Mouse (Mus musculus) stomach, adult 2 months (tissue): ENCODE results near the gene Ctdnep1. TPM values are rescaled to one million over a fixed set of nuclear protein-coding genes. Genes with fewer than 3 reads are reported as not detected.

Experiments used
- polyA plus RNA-seq: library from polyadenylated mRNA; depleted of rRNA; stranded (reverse); fragments of >200 nt; gene quantifications from 2 replicates; pipeline ENCODE4 v1.2.3, GENCODE M21; 2012; rRNA removed

Ctdnep1 gene
- polyA plus RNA-seq, result 39.4 and 42.7 TPM in 2 replicates

DNA sequence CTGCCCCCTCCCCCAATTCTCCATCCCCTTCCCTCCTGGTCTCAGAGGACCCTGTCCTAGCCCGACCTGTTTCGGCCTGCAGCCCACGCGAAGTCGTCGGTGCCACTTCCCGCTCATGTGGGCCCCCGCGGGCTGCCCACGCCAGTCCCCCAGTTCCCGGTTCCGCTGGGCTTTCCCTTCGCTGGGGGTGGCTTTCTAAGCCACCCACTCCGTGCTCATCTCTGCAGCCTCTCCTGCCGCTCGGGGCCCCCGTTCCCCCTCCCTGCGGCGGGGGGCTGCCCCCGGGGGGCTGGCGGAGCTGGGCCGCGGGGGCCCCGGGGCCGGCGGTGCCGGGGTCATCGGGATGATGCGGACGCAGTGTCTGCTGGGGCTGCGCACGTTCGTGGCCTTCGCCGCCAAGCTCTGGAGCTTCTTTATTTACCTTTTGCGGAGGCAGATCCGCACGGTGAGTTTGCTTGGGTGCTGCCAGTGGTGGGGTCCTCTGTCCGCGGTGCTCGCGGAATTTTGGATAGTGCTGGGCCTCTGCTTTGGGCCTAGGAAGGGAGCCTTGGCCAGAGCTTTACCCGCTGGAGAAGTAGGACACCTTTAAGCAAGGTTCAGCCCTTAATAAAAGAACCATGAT is at the start of gene Ctdnep1:
Gene Ctdnep1 (plus strand): TSS at position 16 of the 622 bp plus-strand sequence.

DNA sequence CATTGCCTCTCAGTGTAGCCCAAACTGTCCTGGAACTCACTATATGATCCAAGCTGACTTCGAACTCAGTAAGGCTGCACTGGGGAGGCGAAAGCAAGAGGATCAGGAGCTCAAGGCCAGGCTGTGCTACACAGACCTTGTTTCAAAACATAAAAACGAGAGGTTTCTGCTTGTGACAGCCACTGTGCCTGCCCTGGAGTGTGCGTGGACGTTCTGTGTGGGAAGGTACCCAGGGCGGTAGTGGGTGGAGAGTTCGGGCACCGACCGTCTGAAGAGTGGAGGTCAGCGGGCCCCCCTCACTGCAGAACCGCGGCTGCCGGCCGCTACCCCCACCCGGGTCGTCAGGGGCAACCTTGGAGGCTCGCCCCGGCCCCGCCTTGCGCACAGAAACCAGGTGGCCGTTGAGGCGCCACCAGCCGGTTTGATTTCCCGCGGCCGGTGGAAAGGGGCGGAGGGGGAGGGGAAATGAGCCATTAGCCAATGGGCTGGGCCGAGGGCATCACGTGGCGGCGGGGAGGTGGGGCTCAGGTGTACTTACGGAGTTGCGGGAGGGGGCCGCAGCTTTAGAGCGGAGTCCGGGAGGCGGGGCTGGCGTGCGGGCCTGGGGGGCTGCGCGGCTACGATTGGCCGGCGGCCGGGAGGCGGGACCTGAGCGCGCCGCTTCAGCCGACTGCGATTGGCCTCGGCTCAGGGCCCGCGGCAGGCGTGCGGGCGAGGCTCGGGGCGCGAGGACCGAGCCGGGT is 45.6 kb upstream of the Ctdnep1 start, which contains the start of gene Ybx2:
Gene Ybx2 (plus strand): TSS at position 660 of the 743 bp plus-strand sequence.

DNA sequence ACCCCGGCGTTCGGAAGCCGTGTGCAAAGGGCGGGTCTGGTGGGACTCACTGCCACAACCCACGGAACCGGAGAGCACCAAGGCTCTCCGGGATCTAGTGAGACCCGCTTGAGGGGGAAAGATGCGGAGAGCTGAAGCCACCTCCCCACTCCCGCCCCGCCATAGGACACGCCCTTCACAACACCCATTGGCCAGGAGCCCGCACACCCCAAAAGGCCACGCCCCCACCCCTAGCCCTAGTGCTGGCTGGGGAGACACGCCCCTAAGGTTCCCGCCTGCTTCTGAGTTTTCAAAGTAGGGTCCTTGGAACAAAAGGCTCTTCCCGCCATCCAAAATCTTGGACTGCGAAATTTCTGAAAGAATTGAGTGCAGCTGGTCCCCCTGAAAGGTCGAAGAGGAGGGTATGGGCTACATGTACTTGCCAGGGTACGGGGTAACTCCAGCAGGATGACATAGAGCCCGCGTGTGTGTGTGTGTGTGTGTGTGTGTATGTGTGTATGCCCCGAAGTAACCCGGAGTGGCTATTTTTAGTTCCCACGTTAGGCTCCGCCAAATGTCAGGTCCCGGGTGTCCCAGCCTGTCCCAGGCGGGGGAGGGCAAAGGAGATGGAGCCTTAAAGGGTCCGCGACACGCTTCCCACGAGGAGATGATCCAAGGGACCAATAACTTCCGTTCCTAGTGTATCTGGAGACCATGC is 32.7 kb upstream of the Ctdnep1 start, which contains the start of gene Slc2a4:
Gene Slc2a4 (minus strand): TSS at position 123 of the 697 bp plus-strand sequence.

DNA sequence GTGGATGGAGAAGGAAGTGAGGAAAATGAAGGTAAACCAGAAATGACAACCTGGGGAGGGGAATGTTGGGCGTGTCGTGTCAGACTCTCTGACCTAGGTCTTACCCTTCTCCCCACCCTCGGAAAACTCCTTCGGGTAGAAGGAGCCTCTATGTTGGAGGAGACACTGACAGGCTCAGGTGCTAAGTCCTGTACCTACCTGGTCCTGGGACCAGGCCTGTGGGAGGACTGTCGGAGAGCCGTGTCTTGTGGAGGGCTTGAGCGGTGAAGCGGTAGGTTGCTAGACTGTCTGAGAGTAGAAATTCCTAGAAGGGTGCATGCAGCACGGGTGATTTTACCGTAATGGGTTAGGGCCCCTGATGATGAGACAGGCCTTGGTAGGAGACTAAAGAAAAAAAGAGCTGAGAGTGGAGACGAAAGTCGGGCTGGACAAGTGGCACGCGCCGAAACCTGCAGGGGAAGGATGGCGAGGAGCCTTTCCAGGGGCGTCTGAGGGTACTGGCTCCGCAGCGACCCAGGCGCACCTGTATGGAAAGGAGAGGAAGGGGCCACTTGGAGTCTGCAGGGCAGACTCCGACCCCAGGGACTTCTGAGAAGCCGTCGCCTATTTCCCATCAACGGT is 16.2 kb upstream of the Ctdnep1 start, which contains the start of gene Cldn7:
Gene Cldn7 (plus strand): TSS at position 130 of the 621 bp plus-strand sequence.

DNA sequence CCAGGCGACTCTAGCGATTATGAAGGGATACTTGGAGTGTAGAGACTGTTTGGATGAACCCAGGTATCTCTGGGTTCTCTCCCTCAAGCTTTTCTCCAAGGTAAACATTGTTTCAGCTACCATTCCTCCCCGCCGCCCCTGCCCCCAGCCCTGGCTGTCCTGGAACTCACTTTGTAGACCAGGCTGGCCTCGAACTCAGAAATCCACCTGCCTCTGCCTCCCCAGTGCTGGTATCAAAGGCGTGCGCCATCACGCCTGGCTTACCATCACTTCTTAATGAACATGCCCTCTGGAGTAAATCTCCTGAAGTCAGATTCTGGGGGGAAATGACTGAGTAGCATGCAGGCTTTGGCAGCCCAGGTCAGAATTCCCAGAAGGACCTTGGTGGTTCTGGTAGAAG is 1.3 kb downstream of the Ctdnep1 start, which contains the start of gene Elp5:
Gene Elp5 (minus strand): TSS at position 293 of the 400 bp plus-strand sequence.

DNA sequence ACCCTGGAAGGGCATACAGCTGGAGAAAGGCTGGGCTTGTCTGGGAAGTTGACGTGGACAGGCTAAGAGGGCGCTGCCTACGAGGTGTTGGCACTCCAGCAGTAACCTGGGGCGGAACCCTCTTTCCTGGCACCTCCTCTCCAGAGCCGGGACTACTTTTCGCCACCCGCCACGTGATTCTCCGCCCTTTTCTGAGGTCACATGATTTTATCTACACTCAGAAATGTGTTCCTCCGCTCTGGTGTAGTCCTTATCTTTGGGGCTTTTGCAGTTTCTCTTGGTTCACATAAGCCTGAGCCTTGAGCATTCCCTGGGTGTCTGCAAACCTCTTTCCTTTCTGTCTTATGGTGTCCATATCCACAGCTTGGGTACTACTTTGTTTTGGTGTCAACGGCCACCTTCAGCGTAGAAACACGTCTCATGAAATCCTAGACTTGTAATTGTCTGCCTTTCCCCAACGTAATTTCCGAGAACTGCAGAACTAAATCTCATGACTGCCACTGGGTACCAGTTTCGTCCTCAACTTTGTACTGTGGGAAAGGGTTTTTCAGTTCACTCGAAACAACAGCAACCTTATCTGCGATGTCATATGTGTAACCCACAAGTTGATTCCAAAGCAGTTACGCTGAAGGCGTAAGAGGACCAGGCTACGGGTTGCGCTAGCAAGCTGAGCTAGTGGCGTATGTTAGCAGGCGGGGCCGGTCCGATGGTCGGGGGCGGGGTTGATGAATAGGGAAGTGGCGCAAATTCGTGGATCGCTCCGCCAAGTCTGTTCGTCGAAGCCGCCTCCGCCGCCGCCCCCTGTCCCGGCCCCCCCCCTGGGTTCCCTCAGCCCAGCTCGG is 10.1 kb downstream of the Ctdnep1 start, which contains the start of gene Gabarap:
Gene Gabarap (plus strand): TSS at position 294 of the 842 bp plus-strand sequence.

DNA sequence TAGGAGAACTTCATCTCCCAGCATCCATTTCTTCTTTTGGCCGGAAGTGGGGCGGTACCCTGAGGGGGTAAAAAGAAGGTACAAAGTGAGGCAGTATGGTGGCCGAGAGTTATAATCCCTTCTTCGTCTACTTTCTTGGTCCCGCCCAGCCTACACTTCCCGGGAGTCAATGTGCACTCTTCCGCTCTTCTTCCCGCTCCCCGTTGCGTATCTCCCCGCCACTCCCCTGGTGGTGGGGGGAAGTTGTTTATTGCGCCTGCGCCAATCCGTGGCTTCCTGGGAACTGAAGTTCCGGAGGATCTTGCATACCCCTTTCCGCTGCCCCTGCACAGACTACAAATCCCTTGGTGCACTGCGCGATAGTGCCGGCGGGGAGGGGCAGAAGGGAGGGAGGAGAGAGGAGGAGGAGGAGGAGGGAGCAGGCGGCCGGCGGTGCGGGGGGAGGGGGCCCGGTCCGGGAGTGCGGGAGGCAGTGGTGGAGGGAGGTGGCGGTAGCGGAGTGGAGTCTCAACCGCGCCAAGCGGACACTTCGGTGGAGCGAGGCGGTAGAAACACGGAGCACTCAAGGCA is 14.5 kb downstream of the Ctdnep1 start, which contains the start of gene Phf23:
Gene Phf23 (plus strand): TSS at position 387 of the 570 bp plus-strand sequence.

DNA sequence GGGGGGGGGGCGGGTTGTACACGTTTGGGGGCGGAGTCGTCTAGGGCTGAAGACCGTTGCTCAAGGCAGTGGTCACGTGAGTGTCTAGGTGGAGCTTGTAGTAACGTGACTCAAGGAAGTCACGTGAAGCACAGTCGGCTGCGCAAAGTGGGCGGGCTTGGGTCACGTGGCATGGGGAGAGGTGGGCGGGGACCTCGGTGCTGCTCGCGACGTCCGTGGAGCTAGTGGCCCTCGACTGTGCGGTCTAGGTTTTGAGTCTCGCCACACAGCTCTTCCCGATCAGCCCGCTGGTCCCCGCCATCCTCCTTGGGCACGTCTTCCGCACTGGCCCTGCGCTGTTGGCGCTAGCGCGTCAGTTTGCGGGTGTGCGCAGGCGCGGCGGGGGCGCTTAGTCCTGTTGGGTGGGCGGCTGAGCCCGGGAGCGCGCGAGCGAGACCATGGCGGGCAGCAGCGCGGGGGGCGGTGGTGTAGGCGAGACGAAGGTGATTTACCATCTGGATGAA is 19.5 kb downstream of the Ctdnep1 start, which contains the start of gene Dvl2:
Gene Dvl2 (plus strand): TSS at position 200 of the 503 bp plus-strand sequence.

DNA sequence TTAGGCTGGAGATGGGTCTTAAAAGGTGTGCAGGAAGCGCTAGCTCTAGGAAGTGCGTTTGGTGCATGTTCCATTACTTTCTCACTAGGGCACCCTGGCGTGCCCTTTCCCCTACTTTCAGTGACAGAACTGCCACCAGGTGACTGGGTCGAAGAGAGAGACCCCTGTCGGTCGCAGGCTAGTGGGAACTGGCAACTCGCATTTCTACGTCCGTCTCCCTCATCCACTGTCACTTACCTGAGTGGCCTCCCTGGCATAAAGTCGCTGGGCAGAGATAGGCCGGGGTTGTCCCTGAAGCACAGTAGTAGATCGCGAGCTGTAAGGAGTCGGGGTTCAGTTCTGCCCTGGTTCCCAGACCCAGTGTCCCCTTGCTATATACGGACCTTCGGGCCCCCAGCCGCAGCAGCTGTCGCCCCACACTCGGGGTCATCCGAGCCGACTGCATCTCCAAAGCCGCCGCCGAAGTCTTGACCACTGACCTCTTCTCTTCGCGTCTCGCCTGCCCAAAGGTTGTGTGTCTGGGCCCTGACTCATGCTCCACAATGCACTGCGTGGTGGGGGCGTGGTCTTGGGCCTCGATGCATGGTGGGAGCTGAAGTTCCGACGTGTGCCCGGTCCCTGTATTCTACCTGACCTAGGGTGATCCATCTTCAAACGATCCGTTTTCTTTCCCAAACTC is 34.1 kb downstream of the Ctdnep1 start, which contains the start of gene Acadvl:
Gene Acadvl (minus strand): TSS at position 532 of the 679 bp plus-strand sequence.

DNA sequence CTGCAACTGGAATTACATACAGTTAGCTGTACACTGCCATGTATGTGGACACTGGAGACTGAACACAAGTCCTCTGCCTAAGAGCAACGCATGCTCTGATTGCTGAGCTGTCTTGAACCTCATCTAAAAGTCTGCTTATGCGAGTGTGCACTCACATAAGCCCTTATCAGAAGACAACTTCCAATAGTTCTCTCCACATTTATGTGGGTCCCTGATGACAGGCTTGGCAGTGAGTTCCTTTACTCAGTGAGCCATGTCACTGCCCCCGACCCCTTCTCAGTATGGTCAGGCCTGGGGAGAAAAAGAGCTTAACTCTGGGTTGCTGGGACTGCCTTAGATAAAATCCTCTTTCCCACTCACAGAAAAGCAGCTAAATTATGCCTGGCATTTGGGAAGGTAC is 35.7 kb downstream of the Ctdnep1 start, which contains the start of gene Dlg4:
Gene Dlg4 (plus strand): TSS at position 274 of the 400 bp plus-strand sequence.

Other genes with a start within 250 kb of the Ctdnep1 start
- gene Polr2a, start 222.5 kb upstream of the Ctdnep1 start, polyA plus RNA-seq, result 7.3 and 12.3 TPM in 2 replicates
- gene Slc35g3, start 219.2 kb upstream of the Ctdnep1 start, polyA plus RNA-seq, result 0.12 and 0.19 TPM in 2 replicates
- gene Zbtb4, start 215.2 kb upstream of the Ctdnep1 start, polyA plus RNA-seq, result 10.3 and 17.5 TPM in 2 replicates
- 3.2 and 5.8 TPM in 2 replicates for gene Chrnb1, start 185.2 kb upstream of the Ctdnep1 start, polyA plus RNA-seq
- 2.3 and 2.6 TPM in 2 replicates for gene Fgf11, start 179.3 kb upstream of the Ctdnep1 start, polyA plus RNA-seq
- 23.4 and 35.3 TPM in 2 replicates for gene Tmem102, start 175.5 kb upstream of the Ctdnep1 start, polyA plus RNA-seq
- gene Gm39566, start 165.9 kb upstream of the Ctdnep1 start, polyA plus RNA-seq, result not detected in 2 replicates
- gene Spem2, start 162.7 kb upstream of the Ctdnep1 start, polyA plus RNA-seq, result not detected in 2 replicates
- gene Spem1, start 159.0 kb upstream of the Ctdnep1 start, polyA plus RNA-seq, result 0.05 TPM in 1 of 2 replicates, not detected in the other
- gene Nlgn2, start 143.4 kb upstream of the Ctdnep1 start, polyA plus RNA-seq, result 10.0 and 11.0 TPM in 2 replicates
- 105 and 145 TPM in 2 replicates for gene Tmem256, start 142.6 kb upstream of the Ctdnep1 start, polyA plus RNA-seq
- 51.9 and 53.6 TPM in 2 replicates for gene Plscr3, start 134.8 kb upstream of the Ctdnep1 start, polyA plus RNA-seq
- gene Tnk1, start 122.4 kb upstream of the Ctdnep1 start, polyA plus RNA-seq, result 18.6 and 19.9 TPM in 2 replicates
- gene Tmem95, start 103.1 kb upstream of the Ctdnep1 start, polyA plus RNA-seq, result not detected in 2 replicates
- gene Kctd11, start 99.8 kb upstream of the Ctdnep1 start, polyA plus RNA-seq, result 7.2 and 8.2 TPM in 2 replicates
- gene Acap1, start 85.6 kb upstream of the Ctdnep1 start, polyA plus RNA-seq, result 0.81 and 1.9 TPM in 2 replicates
- gene 2810408A11Rik, start 80.2 kb upstream of the Ctdnep1 start, polyA plus RNA-seq, result 0.77 and 1.0 TPM in 2 replicates
- gene Neurl4, start 80.1 kb upstream of the Ctdnep1 start, polyA plus RNA-seq, result 11.5 and 14.7 TPM in 2 replicates
- 71.1 and 72.4 TPM in 2 replicates for gene Gps2, start 67.3 kb upstream of the Ctdnep1 start, polyA plus RNA-seq
- 152 and 162 TPM in 2 replicates for gene Eif5a, start 59.2 kb upstream of the Ctdnep1 start, polyA plus RNA-seq
- gene Ybx2, start 45.4 kb upstream of the Ctdnep1 start, polyA plus RNA-seq, result 26.1 and 33.8 TPM in 2 replicates
- 51.9 and 55.0 TPM in 2 replicates for gene Slc2a4, start 33.0 kb upstream of the Ctdnep1 start, polyA plus RNA-seq
- gene Cldn7, start 16.4 kb upstream of the Ctdnep1 start, polyA plus RNA-seq, result 3.6 and 4.8 TPM in 2 replicates
- 27.8 and 29.8 TPM in 2 replicates for gene Elp5, start 1.4 kb downstream of the Ctdnep1 start, polyA plus RNA-seq
- gene Gabarap, start 10.0 kb downstream of the Ctdnep1 start, polyA plus RNA-seq, result 180 and 211 TPM in 2 replicates
- gene Phf23, start 14.6 kb downstream of the Ctdnep1 start, polyA plus RNA-seq, result 2.7 and 4.8 TPM in 2 replicates
- 5.2 and 6.7 TPM in 2 replicates for gene Dvl2, start 19.4 kb downstream of the Ctdnep1 start, polyA plus RNA-seq
- 53.2 and 55.7 TPM in 2 replicates for gene Acadvl, start 34.3 kb downstream of the Ctdnep1 start, polyA plus RNA-seq
- 5.7 and 6.6 TPM in 2 replicates for gene Dlg4, start 35.8 kb downstream of the Ctdnep1 start, polyA plus RNA-seq
- gene Asgr1, start 72.9 kb downstream of the Ctdnep1 start, polyA plus RNA-seq, result 0.32 TPM in 1 of 2 replicates, not detected in the other
- gene Asgr2, start 111.5 kb downstream of the Ctdnep1 start, polyA plus RNA-seq, result 0.20 and 0.28 TPM in 2 replicates
- gene Mgl2, start 149.2 kb downstream of the Ctdnep1 start, polyA plus RNA-seq, result 1.7 TPM in 2 replicates
- 1.6 and 2.4 TPM in 2 replicates for gene Clec10a, start 175.0 kb downstream of the Ctdnep1 start, polyA plus RNA-seq
- gene Slc16a11, start 231.6 kb downstream of the Ctdnep1 start, polyA plus RNA-seq, result 36.1 and 38.9 TPM in 2 replicates
- gene Slc16a13, start 239.9 kb downstream of the Ctdnep1 start, polyA plus RNA-seq, result 3.0 and 3.9 TPM in 2 replicates
- 1.9 and 2.1 TPM in 2 replicates for gene Bcl6b, start 248.6 kb downstream of the Ctdnep1 start, polyA plus RNA-seq